Mouse (Mus musculus): ENCODE measurements around the gene Usp53.

Gene Usp53

DNA sequence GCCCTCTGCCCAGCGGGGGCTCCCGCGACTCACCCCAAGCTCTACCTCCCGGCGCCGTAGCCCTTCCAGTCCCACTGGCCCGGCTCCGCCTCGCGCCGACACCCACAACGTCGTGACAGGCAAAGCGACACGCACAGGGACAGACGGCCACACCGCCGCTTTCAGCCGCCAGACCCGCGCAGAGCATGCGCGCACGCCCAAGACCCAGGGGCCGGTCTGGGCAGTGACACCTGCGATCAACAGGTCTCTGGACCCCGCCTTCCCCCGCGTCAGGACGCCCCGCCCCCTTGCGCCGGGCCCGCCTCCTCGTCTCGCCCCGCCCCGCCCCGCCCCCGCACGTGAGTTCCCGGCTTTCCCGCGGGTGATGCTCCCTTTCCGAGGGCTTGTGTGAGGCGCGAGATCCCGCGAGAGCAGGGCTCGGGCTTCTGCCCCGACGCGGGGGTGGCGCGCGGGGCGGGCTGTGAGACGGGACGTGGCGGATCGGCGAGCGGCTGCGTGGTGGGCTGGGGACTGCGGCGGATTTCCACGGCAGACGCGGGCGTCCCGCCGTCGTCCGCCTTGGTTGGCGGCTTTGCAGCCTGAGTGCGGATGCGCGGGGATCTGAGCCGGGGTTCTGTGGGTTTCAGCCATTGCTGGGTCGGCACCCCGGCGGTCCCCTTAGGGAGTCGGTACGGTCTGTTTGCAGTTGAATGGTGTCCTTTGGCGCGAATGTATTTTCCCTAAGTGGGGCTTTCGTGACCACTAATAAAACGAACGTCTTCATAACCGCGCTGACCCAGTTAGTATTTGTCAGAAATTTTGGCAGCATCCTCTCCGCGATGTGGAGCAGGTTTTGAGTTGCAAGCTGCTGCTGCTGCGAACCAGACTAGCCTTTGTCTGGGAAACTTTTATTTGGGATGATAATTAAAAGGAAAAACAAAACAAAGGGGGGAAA lies at the start of gene Usp53:
Gene Usp53, minus strand, starts transcription at position 262 of the 934 bp plus-strand sequence.
- DNase-seq (ENCODE audit: low spot score in 2 of 2) = peak; percentile 93 to 94

DNA sequence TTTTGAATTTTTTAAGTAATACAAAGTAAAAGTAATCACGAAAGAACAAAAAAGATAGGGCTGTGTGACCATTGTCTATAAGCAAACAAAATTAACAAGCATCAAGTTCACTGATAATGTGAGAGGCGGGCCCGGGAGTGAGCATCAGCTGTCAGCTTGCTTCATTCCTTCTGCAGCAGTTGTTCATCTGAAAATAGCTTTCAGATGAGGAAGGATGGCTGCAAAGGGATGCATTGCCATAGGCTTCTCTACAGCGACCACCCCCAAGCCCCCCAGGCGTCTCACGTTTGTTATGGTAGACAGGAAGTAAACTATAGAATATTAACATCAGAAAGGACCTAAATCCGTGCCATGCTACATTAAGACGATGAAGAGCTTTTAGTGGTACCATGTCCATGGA lies 49.5 kb upstream of the Usp53 start:
- DNase-seq (ENCODE audit: low spot score in 2 of 2) = no peak

DNA sequence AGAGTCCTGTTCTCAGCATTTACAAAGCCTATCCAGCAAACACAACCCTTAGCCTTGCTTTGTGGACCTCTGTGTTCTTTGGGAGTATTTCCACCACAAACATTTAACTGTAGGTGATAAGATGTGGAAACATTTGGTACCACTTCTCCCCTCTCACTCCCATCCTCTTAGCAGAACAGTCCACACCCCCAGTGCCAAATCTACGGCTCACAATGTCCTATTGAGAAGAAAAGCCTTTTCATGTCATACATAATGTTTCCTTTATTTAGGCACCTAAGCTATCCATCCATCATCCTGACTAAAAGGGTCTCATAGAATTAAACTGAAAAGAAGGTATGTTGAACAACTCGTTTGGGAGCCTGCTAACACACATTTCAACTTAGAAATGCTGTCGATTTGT lies 41.3 kb upstream of the Usp53 start:
- no peak for DNase-seq (ENCODE audit: low spot score in 2 of 2)

DNA sequence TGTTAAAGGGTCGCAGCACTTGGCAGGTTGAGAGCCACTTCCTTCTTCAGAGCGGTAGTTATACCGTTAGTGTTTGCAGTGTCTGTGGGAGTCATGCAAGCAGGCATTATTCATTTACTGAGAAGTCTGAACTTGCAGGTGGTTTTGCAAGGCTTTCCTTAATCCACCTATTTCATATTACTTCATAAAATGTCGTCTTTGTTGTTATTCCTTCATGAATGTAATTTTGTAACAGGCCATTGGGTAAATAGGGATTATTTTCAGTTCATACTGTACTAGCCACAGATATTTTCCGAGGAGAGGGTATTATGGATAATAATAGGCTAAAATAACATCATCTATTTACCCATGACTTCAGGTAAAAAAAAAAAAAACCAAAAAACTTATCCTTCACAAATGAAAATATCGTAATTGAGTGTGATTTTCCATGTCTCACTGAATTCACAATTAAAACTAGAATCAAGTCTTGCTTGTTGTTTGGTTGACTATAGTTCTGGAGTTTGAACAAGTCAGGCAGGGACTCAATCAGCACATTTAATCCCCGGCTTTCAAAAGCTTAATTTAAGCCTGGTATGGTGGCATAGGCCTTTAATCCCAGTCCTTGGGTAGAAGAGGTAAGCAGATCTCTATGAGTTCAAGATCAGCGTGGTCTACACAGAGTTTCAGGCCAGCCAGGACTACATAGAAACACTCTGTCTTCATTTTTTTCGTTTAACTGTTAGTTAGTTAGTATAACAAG lies 40.4 kb upstream of the Usp53 start:
- no peak for DNase-seq (ENCODE audit: low spot score in 2 of 2)

DNA sequence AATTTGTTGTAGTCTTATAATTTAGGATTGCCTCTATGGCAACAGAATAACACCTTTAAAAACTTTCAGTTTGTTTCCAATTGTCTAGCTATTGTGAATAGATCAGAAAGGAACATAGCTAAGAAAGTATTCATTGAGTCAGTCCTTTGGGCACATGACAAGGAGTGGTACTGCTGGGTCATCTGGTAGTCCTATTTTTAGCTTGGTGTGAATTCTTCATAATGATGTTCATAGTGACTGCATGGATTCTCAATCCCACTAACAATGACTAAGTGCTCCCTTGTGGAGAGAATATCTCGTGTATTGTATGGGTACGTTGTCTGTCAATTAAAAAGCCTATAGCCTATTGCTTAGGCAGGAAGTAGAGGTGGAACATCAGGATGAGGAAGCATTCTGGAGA lies 34.5 kb upstream of the Usp53 start:
- DNase-seq (ENCODE audit: low spot score in 2 of 2) = no peak

DNA sequence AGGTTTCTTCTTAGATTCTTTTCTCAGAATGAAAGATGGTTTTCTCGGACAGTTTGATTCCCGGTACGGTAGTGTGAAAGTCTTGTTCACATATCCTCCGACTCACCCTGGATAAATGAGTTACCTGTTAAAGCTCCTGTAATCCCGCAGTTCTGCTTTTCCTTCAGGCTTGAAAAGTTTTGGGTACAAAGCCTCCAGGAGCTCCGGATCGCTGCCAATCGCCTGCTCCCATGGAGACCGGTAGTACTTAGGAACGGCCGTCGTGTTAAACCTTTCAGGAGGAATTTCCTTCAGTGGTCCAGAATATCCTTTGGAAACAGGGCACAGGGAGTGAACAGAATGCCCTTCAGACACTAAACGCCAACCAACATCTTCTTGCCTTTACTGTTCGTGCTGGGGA lies 29.2 kb upstream of the Usp53 start:
- DNase-seq (ENCODE audit: low spot score in 2 of 2) = no peak

DNA sequence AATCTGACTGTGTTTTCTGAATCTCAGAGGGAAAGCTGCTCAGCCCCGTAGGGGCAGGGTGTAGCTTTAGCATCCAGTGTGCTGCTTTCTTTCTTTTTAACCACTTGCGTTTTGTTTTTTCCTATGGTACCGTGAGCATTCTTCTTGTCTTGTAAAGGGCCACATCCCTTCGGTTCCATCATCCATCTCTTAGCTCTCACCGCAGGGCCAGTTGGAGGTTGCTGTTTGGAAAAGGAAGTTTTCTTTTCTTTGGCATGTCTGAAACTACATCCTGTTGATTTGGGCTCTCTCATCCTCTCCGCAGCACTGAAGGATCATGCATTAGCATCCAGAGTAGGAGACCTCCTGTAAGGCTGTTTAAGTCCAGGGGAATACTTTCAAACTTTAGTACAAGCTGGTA lies 25.1 kb upstream of the Usp53 start:
- no peak for DNase-seq (ENCODE audit: low spot score in 2 of 2)

DNA sequence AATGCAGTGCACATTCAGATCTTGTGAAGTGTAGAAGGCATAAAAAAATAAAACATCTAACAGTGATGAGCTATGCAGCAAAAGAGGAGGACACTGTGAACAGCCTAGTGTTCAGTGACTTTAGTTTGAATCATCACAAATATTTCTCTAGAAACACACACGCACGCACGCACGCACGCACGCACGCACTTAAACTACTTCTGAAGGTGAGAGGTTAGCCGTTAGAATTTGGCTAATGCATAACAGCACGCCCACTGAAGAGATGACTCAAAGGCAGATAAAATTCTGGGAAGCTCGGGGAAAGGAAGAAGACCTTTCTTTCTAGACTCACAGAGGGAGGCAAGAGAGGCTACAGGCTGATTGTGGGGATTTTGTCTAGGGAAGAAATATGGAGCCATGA lies 23.1 kb upstream of the Usp53 start:
- no peak for DNase-seq (ENCODE audit: low spot score in 2 of 2)

DNA sequence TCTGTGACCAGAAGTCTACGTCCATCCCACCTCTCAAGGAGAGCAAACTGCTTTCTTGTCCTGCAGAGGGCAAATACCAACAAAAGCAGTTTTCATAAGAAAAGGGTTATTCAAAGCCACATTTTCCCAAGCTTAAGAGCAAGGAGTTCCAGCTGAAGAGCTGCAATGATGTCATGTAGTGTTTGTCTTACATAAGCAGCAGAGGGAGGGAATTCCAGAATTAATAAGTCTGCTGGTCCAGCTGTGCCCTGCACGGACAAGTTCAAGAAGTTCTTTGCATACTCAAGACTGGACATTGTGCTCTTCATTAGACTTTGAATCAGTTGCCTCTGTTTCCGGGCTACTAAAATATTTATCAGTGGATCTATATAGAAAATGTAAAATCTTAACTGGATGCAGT lies 16.7 kb upstream of the Usp53 start:
- DNase-seq (ENCODE audit: low spot score in 2 of 2) = no peak

DNA sequence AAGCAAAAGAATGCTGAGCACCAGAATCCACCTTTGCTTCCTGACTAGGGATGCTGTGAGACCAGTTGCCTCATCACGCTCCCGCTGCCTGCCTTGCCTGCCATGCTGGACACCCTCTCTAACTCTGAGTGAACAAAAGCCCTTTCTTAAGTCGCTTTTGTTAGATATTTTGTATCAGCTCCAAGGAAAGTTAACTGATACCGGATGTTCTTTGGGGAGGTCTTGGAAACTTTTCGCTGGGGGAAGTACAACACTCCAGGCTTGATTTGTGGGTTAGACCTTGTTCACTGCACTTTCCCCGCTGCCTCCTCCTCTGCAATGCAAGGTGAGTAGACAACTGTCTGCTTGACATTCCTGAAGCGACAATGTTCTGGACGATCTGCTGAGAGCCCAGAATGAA lies 14.2 kb upstream of the Usp53 start:
- DNase-seq (ENCODE audit: low spot score in 2 of 2) = no peak

DNA sequence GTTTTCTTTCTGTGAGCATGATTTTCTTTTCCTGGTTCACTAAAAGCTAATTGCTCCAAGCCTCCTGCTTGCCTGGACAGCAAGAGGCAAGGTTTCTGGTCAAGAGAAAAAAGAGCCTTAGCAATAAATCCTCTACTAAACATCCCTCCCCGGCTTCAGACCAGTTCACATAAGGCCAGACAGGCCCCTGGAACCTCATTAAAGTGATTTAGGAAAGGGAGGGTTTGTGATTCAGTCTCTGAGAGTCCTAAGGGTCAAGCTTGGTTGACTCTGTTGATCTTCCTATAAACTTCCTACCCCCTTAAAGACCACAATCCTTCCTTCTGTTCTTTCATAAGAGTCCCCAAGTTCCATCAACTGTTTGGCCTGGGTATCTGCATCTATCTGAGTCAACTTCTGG lies 12.7 kb upstream of the Usp53 start:
- no peak for DNase-seq (ENCODE audit: low spot score in 2 of 2)

DNA sequence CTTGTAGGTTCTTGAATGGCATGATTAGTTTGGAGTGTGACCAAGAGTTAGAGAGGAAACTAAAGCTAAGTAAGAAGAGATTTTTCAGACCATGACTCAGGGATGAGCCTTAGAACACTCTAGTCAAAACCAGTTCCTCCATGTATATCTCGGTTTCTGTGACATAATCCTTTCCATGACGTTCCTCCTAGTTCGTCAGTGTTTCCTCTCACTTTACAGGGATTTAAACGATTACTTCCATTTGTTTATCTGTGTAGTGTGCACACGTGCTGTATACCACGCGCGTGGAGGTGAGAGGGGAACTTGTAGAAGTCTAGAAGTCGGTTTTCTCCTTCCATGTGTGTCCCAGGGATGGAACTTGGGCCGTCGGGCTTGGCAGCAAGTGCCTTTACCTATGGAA lies 2.6 kb upstream of the Usp53 start:
- DNase-seq (ENCODE audit: low spot score in 2 of 2) = no peak

DNA sequence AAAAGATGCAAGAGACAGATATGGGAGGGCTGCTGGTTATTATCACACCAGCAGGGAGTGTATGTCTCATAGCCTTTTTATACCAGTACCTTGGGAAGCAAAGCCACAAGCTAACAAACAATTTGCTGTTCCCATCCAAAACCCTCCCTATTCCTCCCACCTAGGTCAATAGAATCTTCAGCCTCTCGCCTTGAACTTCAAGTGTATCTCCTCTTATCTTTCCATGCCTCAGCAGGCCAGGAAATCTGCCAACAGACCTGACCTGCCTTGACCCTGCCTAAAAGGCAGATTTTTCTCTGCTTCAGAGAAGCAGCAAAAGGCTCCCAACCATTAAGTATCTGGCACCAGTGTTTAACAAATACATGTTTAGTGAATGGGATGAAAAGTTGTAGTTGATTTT lies 2.1 kb upstream of the Usp53 start:
- no peak for DNase-seq (ENCODE audit: low spot score in 2 of 2)

DNA sequence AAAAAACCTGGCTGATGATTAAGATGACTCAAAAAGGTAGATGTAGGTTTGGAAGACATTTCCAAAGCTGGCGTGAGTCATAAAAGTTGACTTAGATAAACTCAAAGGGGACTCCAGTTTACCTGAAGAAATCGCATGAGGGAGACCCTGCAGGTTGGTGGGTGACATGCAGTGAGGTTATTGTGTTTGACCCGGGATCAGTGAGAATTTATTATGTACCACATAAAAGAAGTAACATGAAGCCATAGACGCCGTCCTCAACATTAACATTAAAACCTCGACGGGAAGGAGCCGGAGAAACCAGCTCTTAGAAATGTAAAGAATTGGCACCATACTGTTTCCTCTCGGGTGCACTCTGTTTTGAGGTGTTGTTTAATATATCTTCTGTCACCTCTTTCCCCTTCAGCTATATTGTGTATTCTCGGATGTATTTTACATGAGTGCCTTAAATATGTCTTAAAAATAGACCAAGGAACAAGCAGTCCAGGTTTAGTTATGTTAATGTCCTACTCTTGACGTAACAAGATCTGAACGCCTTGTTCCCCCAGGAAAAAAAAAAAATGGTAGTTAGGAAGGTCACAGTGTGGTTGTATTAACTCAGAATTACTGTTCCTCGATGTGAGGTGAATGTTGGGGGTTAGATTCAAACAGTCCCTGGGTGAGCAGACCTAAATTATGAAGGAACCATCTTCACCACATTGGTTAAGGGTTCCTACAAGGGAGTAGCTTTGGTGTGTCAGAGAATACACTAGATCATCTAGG lies 1.1 kb upstream of the Usp53 start:
- no peak for DNase-seq (ENCODE audit: low spot score in 2 of 2)

DNA sequence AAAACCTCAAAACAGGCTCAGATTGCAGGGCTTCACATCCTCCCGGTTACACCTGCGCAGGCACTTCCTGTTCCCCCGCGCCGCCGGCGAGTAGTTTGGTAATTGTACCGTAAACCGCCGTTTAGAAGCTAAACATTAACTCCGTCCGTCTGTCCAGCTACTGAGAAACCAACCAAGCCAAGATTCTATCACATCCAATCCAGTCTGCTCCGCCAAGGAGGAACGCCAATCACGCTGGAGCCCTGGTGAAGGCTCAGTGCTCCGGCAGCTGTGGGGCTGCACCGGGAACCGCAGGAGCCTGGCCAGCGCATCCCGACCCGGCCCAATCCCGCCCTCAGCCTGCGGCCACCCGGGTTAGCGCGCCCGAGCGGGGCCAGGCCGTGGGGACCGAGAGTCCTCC lies 461 bp downstream of the Usp53 start:
- DNase-seq (ENCODE audit: low spot score in 2 of 2) = no peak

DNA sequence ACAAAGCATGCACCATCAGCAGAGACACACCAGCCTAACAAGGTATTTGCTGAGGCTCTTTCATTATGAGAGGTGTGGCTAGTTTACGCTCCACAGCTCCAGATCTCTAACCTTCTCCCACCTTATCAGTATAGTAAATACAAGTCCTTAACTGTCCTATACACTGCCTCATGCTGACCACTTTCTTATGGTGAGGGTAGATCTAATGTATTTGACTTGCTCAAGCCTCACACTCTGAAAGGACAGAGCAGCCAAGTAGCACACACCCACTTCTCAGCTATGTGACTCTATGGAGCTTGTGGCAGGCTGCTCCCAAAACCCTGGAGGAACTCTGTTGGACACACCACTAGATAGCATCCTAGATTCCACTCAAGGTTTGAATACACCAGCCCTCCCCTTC lies 8.3 kb downstream of the Usp53 start:
- DNase-seq (ENCODE audit: low spot score in 2 of 2) = no peak

DNA sequence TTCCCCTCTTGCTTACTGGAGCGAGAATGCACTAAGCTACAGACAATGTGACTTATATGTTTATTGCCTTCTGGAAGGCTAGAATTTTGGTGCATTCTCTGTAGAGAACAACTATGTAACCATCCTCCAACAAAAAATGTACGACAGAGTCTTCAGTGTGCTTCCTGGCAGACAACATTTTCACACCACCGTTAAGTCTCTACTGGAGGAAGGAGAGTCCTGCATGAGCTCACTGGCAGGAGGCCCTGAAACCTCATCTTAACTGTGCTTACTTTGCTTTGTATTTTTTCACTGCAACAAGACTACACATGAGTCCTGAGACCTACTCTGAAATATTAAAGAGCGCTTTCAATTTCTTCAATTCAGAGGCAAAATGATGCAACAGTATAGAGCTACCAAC lies 8.9 kb downstream of the Usp53 start:
- peak in 1 of 2 experiments; percentile 30 for DNase-seq (ENCODE audit: low spot score in 2 of 2)

DNA sequence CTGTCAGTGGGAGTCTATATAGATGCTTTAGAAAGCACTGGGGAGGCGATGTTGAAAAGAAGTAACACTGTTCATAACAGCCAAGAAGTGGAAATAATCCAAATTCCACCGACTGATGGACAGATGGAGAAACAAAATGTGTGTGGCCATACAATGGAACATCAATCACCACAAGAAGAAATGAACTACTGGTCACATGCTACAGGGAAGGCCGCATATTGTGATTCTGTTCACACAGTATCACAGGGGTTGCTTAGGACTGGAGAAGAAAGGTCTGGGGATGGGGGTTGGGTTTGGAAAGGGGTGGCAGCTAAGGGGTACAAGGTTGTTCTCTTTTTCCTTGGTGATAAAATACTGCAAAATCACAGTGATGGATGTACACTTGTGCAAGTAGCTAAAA lies 9.5 kb downstream of the Usp53 start:
- peak in 1 of 2 experiments; percentile 18 for DNase-seq (ENCODE audit: low spot score in 2 of 2)

DNA sequence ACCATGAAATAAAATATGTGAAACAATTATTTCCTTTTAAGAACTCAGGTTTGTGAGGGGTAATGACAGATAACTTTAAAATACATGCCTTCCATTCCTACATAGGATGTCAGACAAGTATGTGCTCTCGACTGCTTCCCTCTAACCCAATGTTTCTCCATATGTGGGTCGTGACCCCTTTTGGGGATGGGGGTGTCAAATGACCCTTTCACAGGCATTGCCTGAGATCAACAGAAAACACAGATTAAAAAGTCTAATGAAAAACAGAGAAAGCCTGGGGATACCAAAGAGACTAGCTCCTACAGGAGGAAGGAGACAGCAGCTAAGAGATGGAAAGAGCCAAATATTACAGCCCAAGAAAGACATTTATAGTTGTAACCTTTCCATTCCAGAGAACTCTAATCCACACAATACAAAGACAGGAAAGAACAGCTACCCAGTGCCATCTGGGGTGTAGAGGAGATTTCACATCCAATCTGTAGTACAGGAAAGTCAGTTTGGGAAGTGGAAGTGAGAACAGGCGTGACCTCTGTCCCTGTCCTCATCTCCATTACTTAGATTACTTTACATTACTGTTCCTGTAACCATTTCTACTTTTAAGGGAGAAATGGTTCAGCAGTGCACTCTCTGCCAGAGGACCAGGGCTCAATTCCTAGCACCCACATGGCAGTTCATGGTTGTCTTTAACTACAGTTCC lies 12.0 kb downstream of the Usp53 start:
- no peak for DNase-seq (ENCODE audit: low spot score in 2 of 2)

DNA sequence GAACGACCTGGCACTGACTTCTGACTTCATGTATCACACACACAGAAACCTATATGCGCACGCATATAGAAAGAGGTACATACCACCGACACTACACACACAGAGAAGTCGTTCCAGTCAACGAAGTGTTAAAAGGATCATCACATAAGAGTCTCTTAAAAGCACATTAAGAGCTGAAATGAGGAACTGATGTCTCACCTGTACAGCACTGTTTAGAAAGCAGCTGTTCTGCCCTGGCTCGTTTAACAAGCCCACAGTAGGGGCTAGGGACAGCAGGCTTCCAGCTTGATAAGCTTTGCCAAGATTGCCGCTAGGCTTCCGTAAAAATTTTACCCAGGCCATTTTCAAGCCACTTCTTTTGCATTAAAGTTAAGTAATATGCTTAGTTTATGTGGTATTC lies 15.9 kb downstream of the Usp53 start:
- no peak for DNase-seq (ENCODE audit: low spot score in 2 of 2)

DNA sequence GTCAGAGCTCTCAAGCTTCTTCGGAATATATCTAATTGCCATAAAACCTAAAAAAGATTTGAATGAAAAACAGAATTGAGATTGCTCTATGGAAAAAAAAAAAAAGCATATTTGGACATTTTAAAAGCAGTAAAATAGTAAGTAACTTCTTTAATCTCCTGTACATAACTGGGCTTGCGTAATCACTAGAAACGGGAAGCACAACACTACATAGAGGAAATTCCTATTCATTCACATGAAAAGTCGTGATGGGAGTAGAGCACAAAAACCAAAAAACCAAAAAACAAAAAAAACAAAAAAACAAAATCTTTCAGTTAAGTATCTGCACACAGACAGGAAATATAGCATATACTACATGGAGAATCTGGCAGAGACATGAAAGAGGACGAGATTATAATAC lies 20.0 kb downstream of the Usp53 start:
- DNase-seq (ENCODE audit: low spot score in 2 of 2) = no peak

DNA sequence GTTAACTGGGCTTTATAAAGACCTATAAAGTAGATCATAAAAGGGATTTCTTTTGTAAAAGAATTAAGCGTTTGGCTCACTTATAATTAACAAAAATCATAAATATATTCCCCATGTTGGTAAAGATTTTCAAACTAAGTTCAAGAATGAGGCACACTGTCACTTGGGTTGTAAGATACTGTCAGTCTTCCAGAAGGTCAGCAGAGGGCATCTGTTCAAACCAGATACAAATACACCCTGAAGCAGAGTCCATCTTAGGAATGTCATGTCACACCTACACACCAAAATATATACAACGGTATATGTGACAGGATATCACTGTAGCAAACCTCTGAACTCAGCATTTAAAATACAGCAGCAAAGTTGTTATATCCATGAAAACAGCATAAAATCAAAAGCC lies 34.2 kb downstream of the Usp53 start:
- no peak for DNase-seq (ENCODE audit: low spot score in 2 of 2)

All from frontal cortex, postnatal 36 days (tissue).